Mouse (Mus musculus) limb, embryonic 14.5 days (tissue): ENCODE data around the gene Glod4. TPM values are rescaled to one million over a fixed set of nuclear protein-coding genes. Genes with fewer than 3 reads are reported as not detected.
A peak's percentile ranks its signal among the peaks of the same experiment; 100 is the strongest.

Experiments
- ATAC-seq: fragments of 200-750 bp; cut with Nextera tagmentation; 2 replicates; pipeline ENCODE4 v1.8.0; 2017; ENCODE audit warnings: low read depth, moderate number of reproducible peaks, moderate TSS enrichment; ENCODE audit not compliant: low FRiP score
- DNase-seq: peaks from one replicate; pipeline ENCODE4 v3.0.0-alpha.2; 2015; ENCODE audit warnings: low spot score
- H3K27ac ChIP-seq: fragments of 300-500 bp; sonication (generic); replicated peaks from 2 replicates; pipeline ENCODE4 v1.5.1; 2014; ENCODE audit warnings: low read depth, mild to moderate bottlenecking, low read length, moderate library complexity, mixed read lengths
- H3K27me3 ChIP-seq: fragments of 300-500 bp; sonication (generic); 2 replicates; pipeline ENCODE4 v1.6.1; 2014; ENCODE audit warnings: low read length, mixed read lengths; ENCODE audit not compliant: control insufficient read depth, insufficient read depth
- H3K36me3 ChIP-seq: fragments of 300-500 bp; sonication (generic); 2 replicates; pipeline ENCODE4 v1.6.1; 2014; ENCODE audit warnings: mild to moderate bottlenecking, low read length, moderate library complexity, mixed read lengths; ENCODE audit not compliant: control insufficient read depth, insufficient read depth
- H3K4me1 ChIP-seq: fragments of 300-500 bp; sonication (generic); 2 replicates; pipeline ENCODE4 v1.6.1; 2014; ENCODE audit warnings: antibody characterized with exemption, low read length, mixed read lengths; ENCODE audit not compliant: control insufficient read depth, insufficient read depth
- H3K4me2 ChIP-seq: fragments of 300-500 bp; sonication (generic); replicated peaks from 2 replicates; pipeline ENCODE4 v1.6.1; 2014; ENCODE audit warnings: low read depth, mild to moderate bottlenecking, low read length, moderate library complexity; ENCODE audit not compliant: severe bottlenecking
- H3K4me3 ChIP-seq: fragments of 300-500 bp; sonication (generic); replicated peaks from 2 replicates; pipeline ENCODE4 v1.5.1; 2014; ENCODE audit warnings: low read length
- H3K9ac ChIP-seq: fragments of 300-500 bp; sonication (generic); 2 replicates; pipeline ENCODE4 v1.6.1; 2014; ENCODE audit warnings: mild to moderate bottlenecking, low read depth, low read length, moderate library complexity; ENCODE audit not compliant: severe bottlenecking
- H3K9me3 ChIP-seq: fragments of 300-500 bp; sonication (generic); 2 replicates; pipeline ENCODE4 v1.6.1; 2016; ENCODE audit warnings: low read length; ENCODE audit not compliant: control insufficient read depth
- POLR2A ChIP-seq: fragments of 200-500 bp; IDR thresholded peaks from 2 replicates; pipeline ENCODE4 v1.8.0; 2012; ENCODE audit warnings: inconsistent platforms, mild to moderate bottlenecking, moderate library complexity, borderline replicate concordance; ENCODE audit not compliant: insufficient read depth, insufficient read length; ENCODE audit errors: extremely low read depth
- WGBS: fragments of 180-500 bp; shearing (Covaris S2); extraction: QIAGEN DNeasy Blood & Tissue Kit; methylation state at CpG from one replicate; pipeline ENCODE4 v1.1.7; 2014; 5-methylcytosine and 5-hydroxymethylcytosine counted together
- polyA plus RNA-seq, 2 experiments: library from polyadenylated mRNA; depleted of rRNA in 1 of 2; stranded (reverse) in 1 of 2; unstranded in 1 of 2; fragments of >200 nt; fragmentation: Nextera tagmentation in 1 of 2; extraction: Ambion mirVana in 1 of 2; gene quantifications; 2 replicates each; pipeline versions ENCODE4 v1.2.1 to v1.2.3; 2012 to 2014

Gene Glod4
- polyA plus RNA-seq, 2 experiments: 56.2 to 140 TPM

DNA sequence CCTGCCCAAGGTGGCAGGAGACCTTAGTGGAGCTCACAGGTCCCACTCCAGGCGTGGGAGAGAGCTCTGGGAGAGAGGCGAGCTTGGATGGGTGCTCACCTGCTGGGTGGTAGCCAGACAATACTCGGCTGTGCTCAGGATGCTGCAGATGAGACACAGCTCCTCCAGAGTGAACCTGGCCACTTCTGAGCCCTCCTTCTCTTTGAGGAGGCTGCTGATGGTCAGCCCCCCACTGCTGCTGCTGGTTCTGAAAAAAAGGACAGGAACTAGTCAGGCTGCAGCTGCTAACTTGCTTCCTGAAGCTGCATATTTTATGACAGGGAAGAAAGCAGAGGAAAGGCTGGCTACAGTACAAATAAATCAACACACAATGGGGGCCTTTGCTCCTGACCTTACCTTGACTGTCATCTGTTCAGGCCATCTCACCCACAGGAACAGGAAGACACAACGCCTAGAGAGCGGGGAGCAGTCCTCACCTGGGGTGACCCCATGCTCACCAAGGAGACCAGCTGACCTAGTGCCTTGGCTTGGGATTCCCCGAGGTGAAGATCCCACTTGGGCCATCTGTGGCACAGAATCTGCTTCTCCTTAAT is 162.4 kb downstream of the Glod4 start:
- ATAC-seq (no peak), DNase-seq (no peak)
- Histone ChIP-seq H3K9ac (no peak overlapping the region), H3K4me2 (no peak overlapping the region), H3K36me3 (peaks cover 16% of the 10 kb centered on the region), H3K9me3 (no peaks in the 10 kb centered on the region), H3K27ac (no peak overlapping the region), H3K4me1 (peaks cover 12% of the 10 kb centered on the region), H3K4me3 (no peak overlapping the region), H3K27me3 (no peaks in the 10 kb centered on the region)
- WGBS: 82% methylated on average over 6 of the region's 6 CpGs
- TF ChIP-seq POLR2A: no peak

DNA sequence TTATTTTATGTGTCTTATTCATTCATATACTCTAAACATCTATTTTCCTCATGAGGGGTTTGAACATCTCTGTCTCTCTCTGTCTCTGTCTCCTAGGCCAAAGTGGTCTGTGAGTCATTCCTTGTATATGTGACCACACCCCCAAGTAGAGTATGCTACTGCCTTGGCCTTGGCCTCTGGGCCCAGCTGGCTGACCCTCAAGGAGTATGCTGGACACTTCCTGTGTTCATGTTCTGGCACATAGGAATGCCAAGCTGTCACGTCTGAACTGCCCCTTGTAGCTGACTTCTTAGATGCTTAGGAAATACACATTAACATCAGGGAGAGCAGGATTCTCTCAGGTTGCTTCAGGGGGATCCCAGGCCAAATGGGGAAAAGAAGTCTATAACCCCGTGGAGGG is 163.2 kb downstream of the Glod4 start:
- Histone ChIP-seq H3K4me3 (no peak overlapping the region), H3K27ac (no peak overlapping the region), H3K9me3 (no peaks in the 10 kb centered on the region), H3K4me2 (no peak overlapping the region), H3K4me1 (peaks cover 12% of the 10 kb centered on the region), H3K36me3 (peaks cover 22% of the 10 kb centered on the region), H3K9ac (no peak overlapping the region), H3K27me3 (no peaks in the 10 kb centered on the region)
- ATAC-seq (no peak), DNase-seq (no peak)
- no peak for TF ChIP-seq POLR2A
- WGBS: 53% methylated on average over 2 of the region's 2 CpGs

DNA sequence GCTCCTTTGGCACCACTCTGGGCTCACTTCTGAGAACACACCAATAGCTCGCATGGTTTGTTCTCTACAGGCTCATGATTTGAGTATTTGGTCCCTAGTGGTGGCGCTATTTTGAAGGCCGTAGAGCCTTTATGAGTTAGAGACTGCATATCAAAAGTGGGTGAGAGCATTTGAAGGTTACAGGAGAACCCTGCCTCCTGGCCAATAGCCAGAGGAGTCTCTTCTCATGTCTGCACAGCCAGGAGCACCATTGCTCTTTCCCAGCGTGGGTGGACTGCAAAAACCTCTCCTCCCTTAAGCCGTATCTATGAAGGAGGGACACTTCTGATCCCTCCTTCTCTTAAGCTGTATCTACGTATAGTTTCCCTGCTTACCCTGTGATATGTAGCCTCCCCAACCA is 166.2 kb downstream of the Glod4 start:
- WGBS: 86% methylated on average over 6 of the region's 6 CpGs
- Histone ChIP-seq H3K27ac (no peak overlapping the region), H3K27me3 (no peaks in the 10 kb centered on the region), H3K4me1 (peaks cover 9% of the 10 kb centered on the region; the same call in 1 of the 2 replicates), H3K4me3 (no peak overlapping the region), H3K4me2 (no peak overlapping the region), H3K9ac (no peak overlapping the region), H3K9me3 (no peaks in the 10 kb centered on the region), H3K36me3 (peaks cover 26% of the 10 kb centered on the region)
- DNase-seq (no peak), ATAC-seq (no peak)
- TF ChIP-seq POLR2A: no peak

DNA sequence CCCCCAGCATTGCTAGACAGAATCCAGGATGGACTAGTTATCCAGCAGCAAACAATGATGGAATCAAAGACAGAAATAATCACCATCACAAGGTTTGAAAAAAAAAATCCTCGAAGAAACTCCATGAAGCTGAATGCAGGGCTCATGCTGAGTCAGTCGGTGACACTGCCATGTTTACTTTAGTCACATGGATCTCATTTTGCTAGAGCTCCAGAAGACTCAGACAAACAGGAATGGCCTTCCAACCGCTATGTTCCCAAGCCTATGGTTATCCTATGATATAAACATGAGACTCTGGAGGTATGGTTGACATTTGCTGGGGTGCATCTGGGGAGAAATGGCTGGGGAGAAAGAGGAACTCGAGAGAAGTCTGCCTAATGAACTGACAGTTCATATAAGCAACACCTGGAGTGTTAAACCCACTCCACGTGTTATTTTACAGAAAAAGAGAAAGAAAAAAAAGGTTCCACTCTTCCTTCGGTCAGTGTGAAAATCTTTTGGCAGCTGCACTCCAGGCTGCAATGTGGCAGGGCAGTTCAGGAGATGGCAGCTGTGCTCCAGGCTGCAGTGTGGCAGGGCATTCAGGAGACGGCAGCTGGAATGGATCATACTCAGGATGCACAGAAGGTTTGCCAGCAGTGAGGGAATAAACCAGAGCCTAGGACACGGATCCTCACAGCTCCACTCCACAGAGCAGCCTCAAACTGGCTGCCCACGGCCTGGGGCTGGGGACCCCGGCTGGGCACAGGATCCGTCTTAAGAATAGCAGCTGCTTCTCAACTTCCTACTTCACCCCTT is 169.0 kb downstream of the Glod4 start:
- H3K4me3 ChIP-seq: no peak overlapping the region
- H3K9me3 ChIP-seq: no peaks in the 10 kb centered on the region
- H3K4me1 ChIP-seq: peaks cover 9% of the 10 kb centered on the region; the same call in 1 of the 2 replicates
- H3K9ac ChIP-seq: no peak overlapping the region
- peak; percentile 69 for DNase-seq
- 0 out of 2 replicates have a peak overlapping the region, but pooled peaks have one; percentile 58 for H3K27ac ChIP-seq
- H3K27me3 ChIP-seq: no peaks in the 10 kb centered on the region
- 41% methylated on average over 11 of the region's 11 CpGs for WGBS
- no peak for TF ChIP-seq POLR2A
- peak; percentile 87 for ATAC-seq
- H3K4me2 ChIP-seq: no peak overlapping the region
- H3K36me3 ChIP-seq: peaks cover 13% of the 10 kb centered on the region

Other genes with a start within 250 kb of the Glod4 start
- 0.58 and 0.87 TPM in 2 replicates for gene 1700016K19Rik, start 243.8 kb downstream of the Glod4 start, polyA plus RNA-seq (2012; rRNA removed)
- gene 1700016K19Rik, start 243.8 kb downstream of the Glod4 start, polyA plus RNA-seq (2014; fragmentation: Nextera tagmentation; extraction: Ambion mirVana): 0.44 and 0.76 TPM in 2 replicates
- 28.9 and 29.1 TPM in 2 replicates for gene Rflnb, start 215.9 kb downstream of the Glod4 start, polyA plus RNA-seq (2012; rRNA removed)
- gene Rflnb, start 215.9 kb downstream of the Glod4 start, polyA plus RNA-seq (2014; fragmentation: Nextera tagmentation; extraction: Ambion mirVana): 52.2 and 55.7 TPM in 2 replicates
- gene Vps53, start 64.1 kb downstream of the Glod4 start, polyA plus RNA-seq (2012; rRNA removed): 26.6 and 29.6 TPM in 2 replicates
- gene Vps53, start 64.1 kb downstream of the Glod4 start, polyA plus RNA-seq (2014; fragmentation: Nextera tagmentation; extraction: Ambion mirVana): 37.3 and 41.9 TPM in 2 replicates
- 39.0 and 40.1 TPM in 2 replicates for gene Fam57a, start 64.1 kb downstream of the Glod4 start, polyA plus RNA-seq (2012; rRNA removed)
- 48.3 and 60.8 TPM in 2 replicates for gene Fam57a, start 64.1 kb downstream of the Glod4 start, polyA plus RNA-seq (2014; fragmentation: Nextera tagmentation; extraction: Ambion mirVana)
- gene Dbil5, start 26.1 kb downstream of the Glod4 start, polyA plus RNA-seq (2012; rRNA removed): 0.41 and 0.93 TPM in 2 replicates
- gene Dbil5, start 26.1 kb downstream of the Glod4 start, polyA plus RNA-seq (2014; fragmentation: Nextera tagmentation; extraction: Ambion mirVana): 0.64 and 1.4 TPM in 2 replicates
- gene Gemin4, start 26.1 kb downstream of the Glod4 start, polyA plus RNA-seq (2012; rRNA removed): 14.8 and 17.1 TPM in 2 replicates
- 32.0 and 32.6 TPM in 2 replicates for gene Gemin4, start 26.1 kb downstream of the Glod4 start, polyA plus RNA-seq (2014; fragmentation: Nextera tagmentation; extraction: Ambion mirVana)
- 11.9 and 15.2 TPM in 2 replicates for gene Mrm3, start within 50 bp of the Glod4 start, polyA plus RNA-seq (2012; rRNA removed)
- gene Mrm3, start within 50 bp of the Glod4 start, polyA plus RNA-seq (2014; fragmentation: Nextera tagmentation; extraction: Ambion mirVana): 20.8 and 20.9 TPM in 2 replicates
- gene Nxn, start 155.4 kb upstream of the Glod4 start, polyA plus RNA-seq (2012; rRNA removed): 69.9 and 74.4 TPM in 2 replicates
- gene Nxn, start 155.4 kb upstream of the Glod4 start, polyA plus RNA-seq (2014; fragmentation: Nextera tagmentation; extraction: Ambion mirVana): 78.1 TPM in 2 replicates
- gene Timm22, start 163.2 kb upstream of the Glod4 start, polyA plus RNA-seq (2012; rRNA removed): 34.8 and 38.5 TPM in 2 replicates
- gene Timm22, start 163.2 kb upstream of the Glod4 start, polyA plus RNA-seq (2014; fragmentation: Nextera tagmentation; extraction: Ambion mirVana): 125 and 128 TPM in 2 replicates